Mouse (Mus musculus) spleen, adult 2 months (tissue): ENCODE measurements around the gene Rora.

Experiments used
- CTCF ChIP-seq: fragments of 200-500 bp; IDR thresholded peaks from 2 replicates; pipeline ENCODE4 v1.5.1; 2011; ENCODE audit warnings: mild to moderate bottlenecking, inconsistent platforms; ENCODE audit not compliant: insufficient read depth, insufficient read length, insufficient replicate concordance; ENCODE audit errors: extremely low read depth
- POLR2A ChIP-seq: fragments of 200-500 bp; IDR thresholded peaks from 2 replicates; pipeline ENCODE4 v1.6.1; 2011; ENCODE audit warnings: low read depth, low read length, inconsistent platforms

- no peak for TF ChIP-seq POLR2A
- no peak for TF ChIP-seq CTCF
Observed at GRCm38 (mm10) chr9:68765595-68765994, 112.0 kb downstream of the Rora start.
